Mouse (Mus musculus) right cerebral cortex, adult 2 months (tissue): ENCODE data around the gene Fggy.

Experiments used
- DNase-seq, 2 experiments: peaks; one replicate each; pipeline ENCODE4 v3.0.0; 2021 to 2022; ENCODE audit warnings: low spot score in 2 of 2

Fggy gene

DNA sequence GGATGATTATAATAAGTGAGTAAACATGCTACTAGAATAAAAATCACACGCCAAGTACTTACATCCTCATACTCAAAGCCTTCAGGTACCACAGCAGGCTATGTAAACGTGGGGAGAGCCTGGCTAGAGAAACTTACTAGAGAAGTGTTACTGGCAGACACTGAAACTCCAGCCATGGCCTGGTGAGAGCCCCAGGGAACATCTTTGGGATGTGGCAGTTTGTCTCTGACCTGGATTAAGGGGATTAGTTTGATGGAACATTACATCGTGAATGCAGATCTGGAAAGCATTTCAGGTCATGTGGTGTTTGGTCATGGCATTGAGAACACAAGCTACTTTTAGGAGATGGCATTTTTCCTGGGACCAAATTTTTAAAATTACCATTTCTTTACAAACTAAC, 303.3 kb downstream of the Fggy start:
- no peak for DNase-seq

DNA sequence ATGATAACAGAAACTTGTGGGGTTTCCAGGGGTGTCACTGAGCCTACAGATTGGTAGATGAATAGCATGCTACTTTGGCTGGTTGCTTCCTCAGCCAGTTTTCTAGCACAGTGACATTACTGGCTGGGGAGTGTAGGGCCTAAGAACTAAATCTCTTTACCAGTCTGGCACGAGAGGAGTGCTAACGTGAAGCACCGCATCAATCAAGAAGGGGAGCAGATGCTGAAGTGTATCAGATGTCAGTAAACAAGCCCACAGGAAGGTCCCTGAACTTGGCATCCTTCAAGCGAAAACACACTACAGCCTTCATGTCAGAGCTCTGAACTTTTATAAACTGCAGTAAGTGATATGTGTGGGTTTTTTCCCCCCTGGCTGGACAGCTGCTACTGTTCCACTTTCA, 303.8 kb downstream of the Fggy start:
- DNase-seq, result no peak

DNA sequence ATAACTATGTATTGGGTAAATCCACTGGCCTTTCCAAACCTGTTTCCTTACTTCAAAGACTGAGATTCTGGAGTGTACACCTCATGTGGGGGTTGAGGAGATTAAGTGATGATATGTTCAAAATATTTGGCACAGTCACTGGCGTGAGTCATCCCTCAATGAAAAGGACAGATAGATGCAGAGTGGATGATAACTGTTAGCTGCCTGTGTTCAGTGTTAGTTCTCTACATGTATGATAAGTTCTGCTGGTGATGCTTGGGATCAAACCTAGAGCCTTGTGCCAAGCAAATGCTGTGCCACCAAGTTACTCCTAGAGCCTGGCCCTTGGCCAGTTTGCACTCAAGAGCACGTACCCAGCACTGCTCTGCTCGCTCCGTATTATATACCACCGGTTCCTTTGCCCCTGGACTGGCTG, 304.4 kb downstream of the Fggy start:
- DNase-seq, result no peak

DNA sequence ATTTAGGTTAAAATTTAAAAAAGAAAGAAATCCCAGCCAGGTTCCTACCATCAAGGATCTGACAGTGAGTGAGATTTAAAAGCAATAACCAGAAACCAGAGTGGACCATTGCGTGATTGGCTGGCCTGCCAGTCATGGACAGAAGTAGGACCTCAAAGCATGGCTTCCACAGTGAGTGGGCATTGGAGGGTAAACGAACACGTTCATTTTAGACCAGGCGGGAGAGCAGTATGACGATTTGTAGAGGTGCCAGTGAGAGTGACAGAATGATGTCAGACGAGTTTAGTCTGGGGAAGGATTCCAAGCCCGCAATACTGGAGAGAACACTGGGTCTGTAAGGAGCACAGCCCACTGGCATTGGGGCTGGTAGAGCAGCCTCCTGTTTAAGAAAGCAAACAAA, 305.0 kb downstream of the Fggy start:
- no peak for DNase-seq

DNA sequence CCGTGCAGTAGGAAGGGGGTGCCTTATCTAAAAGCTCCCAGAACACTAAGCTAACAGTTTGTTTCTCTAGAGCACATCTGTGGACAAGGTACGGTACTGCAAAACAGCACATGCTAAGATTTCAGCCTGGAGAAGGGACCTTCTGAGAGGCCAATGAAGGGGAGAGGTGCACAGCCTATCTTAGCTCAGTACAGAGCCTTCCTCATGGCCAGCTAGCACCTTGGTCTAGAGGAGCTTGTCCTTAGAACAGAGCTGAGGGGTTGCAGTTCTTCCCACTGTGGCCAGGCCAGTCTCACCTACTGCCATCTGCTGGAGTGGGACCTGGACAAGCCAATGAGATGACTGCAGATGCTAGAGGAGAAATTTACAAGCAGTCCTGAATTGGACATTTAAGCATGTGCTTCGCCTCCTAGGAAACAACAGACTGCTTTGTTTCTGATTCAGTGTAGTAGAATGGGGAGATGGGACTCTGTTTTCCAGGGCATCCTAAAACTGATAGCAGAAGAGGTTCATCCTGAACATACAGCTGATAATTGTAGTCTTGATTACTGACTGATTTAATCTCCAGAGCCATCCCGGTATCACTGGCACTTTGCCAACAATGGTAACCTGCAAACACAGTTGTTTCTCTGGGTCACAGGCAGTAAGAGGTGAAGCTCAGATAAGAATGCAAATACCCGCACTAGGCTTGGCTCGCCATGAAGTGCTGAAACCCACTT, 305.6 kb downstream of the Fggy start:
- no peak for DNase-seq

DNA sequence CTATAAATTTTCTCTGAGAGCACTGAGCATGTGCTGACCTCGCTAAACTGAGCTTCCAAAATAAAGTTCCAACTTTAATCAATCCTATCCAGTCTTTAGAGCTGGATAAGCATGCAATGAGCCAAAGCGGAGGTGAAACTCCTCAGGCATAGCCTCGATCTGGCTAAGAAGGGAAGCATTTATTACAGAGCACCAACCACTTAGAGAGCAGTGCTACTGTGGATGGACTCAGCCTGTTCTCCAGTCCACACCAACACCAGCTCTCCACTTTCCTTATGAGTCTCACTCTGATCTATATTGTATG, 306.1 kb downstream of the Fggy start:
- DNase-seq, result no peak

DNA sequence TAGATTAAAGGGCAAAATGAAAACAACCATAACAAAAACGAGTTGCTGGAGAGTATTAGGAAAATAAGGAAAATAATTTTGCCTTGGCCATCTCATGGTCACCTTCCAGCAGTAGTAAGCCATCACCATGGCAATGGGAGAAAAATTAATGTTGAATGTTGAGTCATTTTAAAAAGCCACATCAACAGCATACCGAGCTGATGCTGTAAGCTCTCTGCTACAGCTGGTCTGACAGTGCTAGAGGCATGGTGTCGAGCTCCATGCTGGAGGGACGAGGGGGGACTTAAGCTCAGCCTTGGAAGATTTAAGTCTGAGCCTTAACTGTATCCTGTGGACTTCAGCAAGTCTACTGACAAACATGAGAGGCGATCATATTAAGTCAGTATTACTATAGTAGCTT, 307.9 kb downstream of the Fggy start:
- no peak for DNase-seq

DNA sequence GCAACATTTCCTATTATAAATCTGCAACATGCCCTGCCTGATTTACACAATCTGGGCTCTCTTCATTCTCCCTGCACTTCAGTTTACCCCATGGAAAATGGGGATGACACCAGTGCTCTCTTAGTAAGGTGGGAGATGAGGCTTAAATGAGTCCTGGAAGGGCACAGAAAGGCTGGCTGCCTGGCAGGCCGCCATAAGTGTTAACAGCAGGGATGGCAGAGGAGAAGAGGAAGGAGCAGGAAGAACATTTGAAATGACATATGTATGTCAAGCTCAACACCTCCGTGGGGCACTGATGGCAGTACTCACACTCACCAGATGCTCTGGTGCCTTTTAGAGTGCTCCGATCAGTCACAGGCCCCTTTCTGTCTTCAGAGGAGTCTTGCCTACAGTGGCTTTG, 308.6 kb downstream of the Fggy start:
- no peak for DNase-seq

DNA sequence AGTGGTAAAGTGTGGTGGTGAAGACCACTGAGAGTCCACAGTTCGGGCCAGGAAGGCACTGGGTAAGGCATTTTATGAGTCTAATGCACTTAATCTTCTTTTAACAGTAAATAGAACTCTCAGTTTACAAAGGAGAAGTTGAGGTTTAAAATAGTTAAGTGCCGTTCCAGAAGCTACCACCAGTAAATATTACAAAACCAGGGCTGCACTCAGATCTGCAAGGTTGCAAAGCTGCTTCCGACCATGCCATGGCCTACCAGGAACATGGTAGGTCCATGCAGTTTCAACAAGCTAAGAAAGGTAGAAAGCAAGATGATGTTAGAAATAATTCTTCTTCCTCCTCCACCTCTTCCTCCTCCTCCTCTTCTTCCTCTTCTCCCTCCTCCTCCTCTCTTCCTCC, 309.8 kb downstream of the Fggy start:
- DNase-seq, result no peak

DNA sequence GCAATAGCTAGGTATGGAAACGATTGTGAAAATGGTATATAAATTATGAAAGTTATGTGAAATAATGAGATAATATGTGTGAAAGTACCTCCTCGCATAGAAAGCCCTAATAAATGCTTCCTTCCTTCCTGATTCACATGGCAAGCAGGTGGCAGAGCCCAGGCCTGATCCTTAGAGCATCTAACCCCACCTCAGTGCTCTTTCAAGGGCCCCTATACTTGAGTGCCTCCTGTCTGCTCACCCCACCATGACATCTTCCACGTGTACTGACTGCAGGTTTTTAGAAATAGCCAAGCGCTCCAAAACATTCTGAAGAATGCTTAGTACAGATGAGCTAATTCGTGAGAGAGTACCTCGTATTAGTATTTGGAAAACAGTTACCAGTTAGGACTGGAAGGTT, 311.0 kb downstream of the Fggy start:
- DNase-seq, result no peak

DNA sequence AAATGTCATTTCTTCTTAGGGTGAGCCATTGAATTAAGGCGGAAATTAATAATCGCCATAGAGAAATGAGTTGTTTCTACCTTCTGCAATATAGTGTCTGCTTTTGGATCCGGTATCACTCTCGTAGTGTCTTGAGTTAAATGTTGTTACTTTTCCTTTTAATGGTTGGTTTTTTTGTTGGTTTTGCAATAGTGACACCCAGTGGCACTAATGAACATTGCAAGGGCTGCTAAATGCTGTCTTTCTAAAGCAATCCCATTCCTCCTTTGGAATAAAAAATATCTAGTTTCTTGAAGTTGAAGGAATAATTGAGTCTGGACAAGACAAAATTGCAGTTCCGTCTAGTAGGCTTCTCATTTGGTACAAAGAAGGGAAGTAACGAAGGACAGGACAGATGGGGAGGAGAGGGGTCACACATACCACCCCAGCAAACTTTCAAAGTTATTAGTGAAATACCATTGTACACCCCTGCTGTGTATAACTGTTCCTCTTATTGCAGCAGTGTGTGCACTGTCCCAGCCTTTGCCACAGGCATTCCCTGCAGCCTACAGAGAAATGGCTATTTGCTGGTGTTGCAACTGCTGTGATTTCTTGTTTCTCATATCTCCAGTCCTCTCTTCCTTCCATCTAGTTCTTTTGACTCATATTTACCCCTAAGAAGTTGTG, 314.0 kb downstream of the Fggy start:
- peak; percentile 73 to 77 for DNase-seq

DNA sequence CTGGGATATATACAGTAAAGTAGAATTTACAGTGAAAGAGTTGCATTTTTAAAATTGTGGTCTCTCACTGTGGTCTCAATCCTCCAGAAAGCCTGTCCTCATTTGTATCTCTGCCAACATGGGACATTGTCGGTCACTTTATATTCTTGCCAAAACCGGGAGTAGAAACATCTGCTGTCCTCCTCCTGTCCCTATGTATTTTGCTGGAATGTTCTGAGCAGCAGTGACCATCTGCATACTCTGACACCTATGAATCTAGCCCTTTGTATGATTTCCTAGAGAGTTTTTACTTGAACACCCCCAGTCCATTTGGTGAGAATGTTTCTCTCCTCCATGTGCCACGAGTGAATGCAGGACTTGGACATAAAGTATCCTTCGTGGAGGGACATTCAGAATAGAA, 318.6 kb downstream of the Fggy start:
- DNase-seq, result no peak

DNA sequence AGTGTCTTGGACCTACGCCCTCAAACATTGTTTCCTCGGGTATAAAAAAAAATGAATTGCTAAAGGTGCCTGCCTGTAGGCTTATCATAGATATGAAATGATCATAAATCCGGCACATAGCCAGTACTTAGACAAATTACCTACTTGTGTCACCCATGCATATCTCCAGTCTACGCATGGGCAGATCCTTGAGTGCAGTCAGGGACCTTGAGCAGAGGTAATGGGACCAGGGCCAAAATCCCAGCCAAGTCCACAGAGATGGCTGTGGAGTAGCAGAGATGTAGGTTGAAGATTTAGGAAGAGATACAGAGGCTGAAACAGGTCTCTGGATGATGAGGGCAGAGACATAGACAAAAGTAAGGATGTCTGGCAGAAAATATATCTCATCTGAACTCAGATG, 320.1 kb downstream of the Fggy start:
- DNase-seq, result no peak

DNA sequence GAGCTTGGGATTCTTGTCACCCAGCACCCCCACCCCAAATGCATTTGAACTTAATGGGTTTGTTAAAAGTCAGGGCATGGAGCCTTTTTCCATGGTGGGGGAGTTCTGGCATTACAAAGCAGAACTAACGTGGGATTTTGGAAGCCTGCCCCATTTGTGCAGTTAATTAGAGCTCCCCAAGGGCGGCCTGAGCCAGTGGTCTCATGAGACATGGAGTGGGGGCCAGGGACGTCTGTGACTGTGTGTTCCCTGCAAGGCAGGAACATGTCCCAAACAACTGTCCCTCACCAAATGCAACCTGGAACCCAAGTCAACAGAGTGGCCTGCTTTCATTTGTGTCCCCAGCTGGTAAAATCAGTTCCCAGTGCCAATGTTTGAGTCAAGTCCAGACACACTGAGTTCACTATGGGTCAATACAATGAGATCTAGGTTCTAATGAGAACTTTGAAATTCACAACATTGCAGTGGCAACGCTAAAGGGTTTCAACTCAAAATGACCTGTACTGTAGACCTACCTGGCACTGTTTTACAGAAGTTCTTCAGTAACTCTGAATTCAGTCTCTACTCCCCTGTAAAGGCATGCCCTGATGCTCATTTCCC, 324.5 kb downstream of the Fggy start:
- DNase-seq, result no peak

DNA sequence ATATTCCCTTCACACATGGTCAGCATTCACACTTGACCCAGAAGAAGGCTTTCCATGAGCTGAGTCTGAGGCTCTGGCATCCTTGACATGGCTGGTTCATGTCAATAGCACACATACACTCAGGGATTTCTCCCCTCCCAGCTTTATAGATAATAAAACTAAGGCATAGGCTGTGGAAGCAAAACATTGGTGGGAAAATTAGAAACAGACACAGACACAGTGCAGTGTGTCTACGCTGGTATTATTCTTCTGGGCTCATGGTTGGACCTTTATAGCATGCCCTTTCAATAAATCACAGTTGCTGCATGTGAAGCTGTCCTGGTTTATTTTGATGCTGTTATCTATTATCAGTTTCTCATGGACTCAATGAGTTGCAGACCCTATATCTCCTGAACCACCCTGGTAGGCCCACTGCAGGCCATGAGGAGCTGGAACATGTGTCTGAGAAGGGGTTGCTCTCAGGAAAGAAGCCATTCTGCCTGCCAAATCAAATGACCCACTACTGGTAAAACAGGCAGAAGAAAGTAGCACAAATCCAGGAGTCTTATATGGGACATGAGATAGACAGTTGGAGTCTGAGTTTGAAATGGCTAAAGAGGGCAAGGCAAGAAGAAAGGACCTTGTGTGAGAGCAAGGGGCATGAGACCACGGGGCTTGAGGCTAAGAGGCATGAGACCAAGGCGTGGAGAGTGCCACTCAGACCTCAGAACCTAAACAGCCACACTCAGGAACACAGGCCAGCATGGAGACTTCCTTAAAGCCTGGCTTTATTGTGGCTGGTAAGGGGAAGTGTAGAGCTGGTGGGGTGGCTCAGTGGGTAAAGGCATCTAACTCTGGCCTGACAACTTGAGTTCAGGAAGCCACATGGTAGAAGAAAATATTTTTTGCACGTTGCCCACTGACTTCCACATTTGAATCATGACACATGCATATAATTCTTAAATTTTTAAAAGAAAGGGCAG, 327.2 kb downstream of the Fggy start:
- DNase-seq, result no peak

DNA sequence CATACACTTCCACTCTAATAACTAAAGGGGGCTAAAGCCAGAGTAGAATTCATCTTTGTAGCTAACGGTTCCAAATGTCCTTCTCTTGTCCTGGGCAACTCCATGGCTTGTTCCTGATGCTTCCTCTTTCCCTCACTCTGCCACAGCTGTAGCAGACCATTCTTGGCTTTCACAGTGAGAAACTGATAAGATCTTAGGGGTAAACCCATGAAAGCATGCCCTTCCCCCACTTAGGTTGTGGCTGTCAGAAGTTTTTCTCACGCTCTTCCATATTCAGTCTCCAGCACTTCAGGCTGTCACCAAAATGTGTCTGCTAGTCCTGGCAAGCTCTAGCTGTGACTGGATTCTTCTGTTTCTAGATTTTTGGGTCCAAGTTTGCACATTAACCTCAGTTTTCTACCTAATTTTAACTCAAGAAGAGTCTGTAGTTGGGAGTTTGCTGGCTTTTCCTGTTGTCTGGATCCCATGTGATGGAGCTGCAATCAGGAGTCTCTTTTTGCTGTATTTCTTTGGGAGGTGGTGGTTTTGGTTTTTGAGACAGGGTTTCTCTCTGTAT, 338.0 kb downstream of the Fggy start:
- DNase-seq, result no peak

DNA sequence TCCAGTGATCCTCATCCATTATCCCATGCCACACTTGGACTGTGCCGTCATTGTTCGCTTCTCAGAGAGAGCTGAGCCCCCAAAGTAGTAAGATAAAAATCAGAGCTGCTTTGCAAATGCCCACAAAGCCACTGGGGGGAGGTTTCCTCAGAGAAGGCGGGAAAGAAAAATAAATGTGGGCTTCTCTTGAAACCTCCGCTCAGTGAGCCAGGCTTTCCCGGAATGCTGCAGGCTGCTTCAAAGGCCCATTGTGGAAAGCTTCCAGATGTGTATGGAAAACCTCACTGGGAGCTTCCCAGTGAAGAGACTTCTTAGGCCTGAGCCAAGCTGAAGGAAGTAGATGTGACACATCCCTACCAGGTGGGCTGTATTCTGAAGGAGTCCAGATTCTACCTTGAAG, 339.3 kb downstream of the Fggy start:
- DNase-seq, result no peak

DNA sequence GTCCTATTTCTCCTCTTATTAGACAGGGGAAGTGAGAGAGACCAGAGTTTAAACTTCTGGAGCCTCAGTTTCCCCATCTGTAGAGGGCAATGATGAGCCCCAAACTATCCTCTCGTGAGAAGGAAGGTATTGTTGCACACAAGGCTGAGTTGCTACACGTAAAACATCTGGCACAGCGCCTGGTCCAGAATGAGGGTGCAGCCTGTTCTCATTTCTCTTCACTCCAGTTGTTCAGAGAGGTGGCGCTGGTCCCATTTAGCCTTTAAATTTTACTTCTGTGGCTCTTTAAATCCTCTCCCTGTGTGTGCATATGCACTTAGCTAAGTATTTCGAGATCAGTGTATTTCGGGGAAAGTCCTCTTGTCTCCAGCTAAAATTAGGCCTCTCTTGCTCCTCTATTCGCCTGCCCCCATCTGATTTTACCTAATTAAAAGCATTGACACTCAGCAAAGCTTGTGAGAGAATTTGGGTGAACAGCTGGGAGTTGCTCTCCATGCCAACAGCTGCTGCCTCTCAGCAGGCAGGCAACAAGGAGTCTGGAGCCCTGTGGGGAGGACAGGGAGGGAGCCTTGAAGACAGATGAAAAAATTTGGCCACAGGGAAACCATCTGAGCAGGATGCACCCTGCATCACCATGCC, 340.0 kb downstream of the Fggy start:
- peak; percentile 29 to 36 for DNase-seq

DNA sequence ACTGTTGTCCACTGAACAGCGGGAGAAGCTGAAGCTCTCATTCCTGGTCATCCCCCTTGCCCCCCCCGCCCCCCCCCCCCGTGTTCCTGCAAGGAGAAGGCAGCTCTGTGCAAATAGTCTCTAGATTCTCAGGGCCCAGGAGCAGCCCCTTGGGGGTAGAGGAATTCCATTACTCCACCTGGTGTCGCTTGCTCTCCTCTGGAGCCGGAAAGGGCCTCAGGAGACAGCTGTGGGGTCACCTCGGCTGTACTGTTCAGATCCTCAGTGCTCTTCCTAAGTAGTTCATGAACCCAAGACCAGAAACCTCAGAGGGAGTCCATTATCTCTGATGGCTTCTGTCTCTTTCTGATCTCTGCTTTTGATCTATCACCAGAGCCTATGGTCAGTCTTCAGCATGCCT, 341.4 kb downstream of the Fggy start:
- DNase-seq, result no peak

DNA sequence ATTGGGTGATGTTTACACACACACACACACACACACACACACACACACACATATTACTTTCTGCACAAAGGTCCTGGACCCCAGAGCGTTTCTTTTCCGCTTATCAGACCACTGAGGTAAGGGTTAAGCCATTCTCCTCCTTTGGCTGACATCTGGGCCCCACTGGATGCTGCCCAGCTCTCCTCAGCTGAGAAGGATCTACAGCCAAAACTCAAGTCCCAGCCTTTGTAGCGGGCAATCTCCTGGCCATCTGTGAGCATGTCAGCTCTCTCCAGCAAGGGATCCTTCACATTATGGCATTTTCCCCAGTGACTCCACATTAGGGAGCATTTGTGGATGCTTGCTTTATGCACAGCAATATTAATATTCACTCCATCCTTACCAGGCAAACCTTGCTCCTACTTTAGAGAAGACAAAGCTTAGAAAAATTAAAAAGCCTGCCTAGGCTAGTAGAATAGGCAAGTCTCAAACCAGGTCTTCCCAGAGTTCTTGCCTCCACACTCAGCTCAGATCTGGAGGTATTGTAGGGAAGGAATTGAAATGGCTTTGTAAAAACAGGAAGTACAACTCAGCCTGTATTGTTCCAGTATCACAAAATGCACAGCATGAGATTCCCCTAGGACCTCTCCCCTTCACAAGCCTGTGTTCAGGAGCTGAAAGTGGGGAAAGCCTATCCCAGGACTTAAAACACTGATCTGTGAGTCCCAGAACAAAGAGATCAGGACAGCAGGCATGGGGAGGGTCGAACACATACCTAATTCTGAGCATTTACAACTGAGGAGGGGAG, 342.8 kb downstream of the Fggy start:
- DNase-seq, result no peak

DNA sequence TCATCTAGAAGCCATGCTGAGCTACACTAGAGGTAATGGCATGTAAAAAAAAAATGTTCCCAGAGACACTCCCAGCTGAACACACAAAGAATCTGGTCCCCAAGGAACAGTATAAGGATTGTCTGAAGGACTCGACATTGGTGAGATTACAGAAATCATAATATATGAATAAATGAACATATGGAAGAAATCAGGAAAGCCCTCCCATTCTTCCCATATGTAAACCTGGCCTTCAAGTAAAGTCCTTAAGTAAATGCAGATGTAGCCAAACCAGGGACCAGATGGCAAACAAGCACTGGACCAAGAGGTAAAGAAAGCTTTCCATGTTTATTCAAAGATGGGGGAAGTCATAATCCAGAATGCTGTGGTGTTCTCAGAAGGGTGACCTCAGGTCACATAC, 343.5 kb downstream of the Fggy start:
- DNase-seq, result no peak
